Mouse (Mus musculus): ENCODE measurements around the gene Ccdc88a.

Ccdc88a gene

GRCm38 (mm10) chr11:29373396-29374273 lies at the start of gene Ccdc88a:
Gene Ccdc88a, plus strand, starts transcription at chr11:29373658.
- in situ Hi-C loops (cut with MboI, MseI) = no loop called here

DNA sequence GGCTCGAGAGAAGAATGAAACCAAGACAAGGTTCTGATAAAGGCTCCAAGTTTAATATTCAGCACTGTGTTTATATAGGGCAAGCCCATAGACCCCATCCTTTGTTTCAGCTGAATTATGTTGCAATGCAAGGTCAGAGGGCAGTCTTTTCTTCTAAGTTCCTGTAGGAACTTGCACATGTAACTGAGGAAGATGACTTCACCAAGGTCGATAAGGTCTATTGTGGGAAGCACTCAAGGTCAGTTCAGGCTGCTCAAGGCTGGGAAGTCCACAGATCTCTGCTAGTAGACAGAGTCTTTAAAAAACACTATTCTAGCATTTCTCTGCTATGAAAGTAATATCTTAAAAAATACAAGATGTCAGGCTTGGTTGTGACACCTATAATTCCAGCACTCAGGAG lies 38.0 kb upstream of the Ccdc88a start:
- in situ Hi-C loops (cut with MboI, MseI) = no loop called here

DNA sequence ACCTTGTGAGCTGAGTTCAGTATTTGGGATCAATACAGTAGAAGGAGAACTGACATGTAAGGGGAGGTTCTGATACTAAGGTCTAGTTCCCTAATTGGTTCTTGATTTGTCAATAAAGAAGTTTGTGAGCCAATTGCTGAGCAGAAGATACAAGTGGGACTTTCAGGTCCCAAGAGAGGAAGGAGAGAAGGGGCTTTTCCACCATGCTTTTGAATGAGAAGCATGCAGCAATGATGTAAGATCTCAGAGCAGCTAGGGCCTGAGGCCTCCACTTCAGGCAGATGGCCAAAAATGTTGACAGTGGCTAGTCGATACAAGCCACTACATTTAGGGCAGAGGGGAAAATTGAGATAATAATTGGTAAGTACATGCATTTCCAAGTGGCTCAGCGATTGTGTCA lies 32.2 kb upstream of the Ccdc88a start:
- in situ Hi-C loops (cut with MboI, MseI) = no loop called here

DNA sequence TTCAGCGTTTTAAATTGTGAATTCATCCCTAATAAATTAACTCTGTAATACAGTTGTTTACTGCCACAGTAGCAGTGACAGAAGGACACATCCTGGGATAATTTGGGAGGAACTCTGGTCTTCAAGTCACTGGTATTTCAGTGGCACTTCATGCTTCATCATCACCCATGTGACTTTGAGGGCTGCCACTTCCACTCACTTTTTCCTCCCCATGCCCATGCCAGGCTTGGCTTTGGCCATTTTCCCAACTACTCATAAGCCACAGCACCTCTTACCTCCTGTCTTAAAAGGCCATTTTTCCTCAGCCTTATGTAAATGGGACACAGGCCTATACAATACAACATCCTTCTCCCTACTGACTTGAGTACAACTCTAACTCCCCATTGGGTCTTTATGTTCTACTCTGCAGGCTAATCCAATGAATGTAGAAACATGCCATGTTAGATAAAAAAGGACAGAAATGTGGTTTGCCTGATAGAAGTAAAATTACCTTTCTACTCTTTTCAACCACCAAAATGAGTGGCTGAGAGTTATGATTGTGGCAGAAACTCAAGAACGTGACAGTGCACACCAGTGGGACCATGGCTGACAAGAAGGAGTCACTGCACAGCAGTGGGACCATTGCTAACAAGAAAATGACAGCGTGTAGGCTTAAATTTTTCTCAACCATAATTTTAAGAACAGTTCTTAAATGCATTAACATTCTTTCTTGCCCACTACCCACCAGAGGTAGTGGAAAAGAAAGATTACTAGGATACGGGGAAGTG lies 28.4 kb upstream of the Ccdc88a start:
- in situ Hi-C loops (cut with MboI, MseI) = no loop called here

DNA sequence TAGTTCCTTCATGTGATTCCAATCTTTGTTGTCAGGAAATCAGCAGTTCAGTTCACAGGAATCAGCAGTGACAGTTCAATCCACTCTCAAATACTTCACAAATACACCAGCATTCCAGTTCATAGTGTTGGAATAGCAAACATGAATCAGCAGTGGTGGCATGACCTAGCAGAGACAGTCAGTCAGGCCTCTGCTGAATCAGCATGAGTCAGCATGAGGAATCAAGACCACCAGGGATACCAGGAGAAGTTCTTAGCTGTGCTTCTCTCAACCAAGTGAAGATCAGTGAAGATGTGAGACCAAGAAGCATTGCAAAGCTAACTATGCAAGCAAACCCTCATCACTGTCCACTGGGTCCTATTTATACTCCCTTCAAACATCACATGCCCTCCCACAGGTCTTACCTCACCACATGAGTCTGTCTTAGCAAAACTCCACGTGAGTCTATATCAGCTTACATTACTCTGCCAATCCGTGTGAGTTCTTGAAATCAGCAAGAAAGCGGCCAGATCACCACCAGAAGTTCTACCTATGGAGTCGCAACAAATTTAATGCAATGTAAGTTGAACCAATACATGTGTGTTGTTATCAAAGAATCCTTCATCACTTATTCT lies 27.7 kb upstream of the Ccdc88a start:
- in situ Hi-C loops (cut with MboI, MseI) = no loop called here

DNA sequence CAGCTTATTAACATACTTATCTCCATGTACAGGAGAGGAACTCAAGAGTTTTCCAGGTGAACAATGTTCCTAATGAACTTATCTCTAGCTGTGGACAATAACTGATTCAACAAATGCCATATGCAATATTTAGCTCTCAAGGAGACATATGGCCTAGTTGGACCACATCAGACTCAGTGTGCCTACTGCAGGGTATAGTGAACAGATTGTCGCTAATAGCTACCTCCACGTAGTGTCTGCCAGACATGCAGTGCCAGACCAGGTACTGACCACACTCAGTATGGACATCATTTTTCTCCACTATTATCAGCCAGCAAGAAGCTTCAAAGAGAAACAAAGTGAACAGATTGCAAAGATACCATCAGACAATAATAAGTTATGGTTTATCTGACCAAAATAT lies 22.6 kb upstream of the Ccdc88a start:
- in situ Hi-C loops (cut with MboI, MseI) = no loop called here

- in situ Hi-C loops (cut with MboI, MseI) = no loop called here
These were observed 21.2 kb upstream of the Ccdc88a start for GRCm38 (mm10) chr11:29352214-29352613.

- in situ Hi-C loops (cut with MboI, MseI) = loop anchor here in 1 of 2 experiments (10.0 kb wide), 1 partner anchor 113 kb away; no protein-coding TSS in a partner anchor
These were observed 5.3 kb upstream of the Ccdc88a start for GRCm38 (mm10) chr11:29368161-29368560.

- in situ Hi-C loops (cut with MboI, MseI) = no loop called here
These were observed 435 bp upstream of the Ccdc88a start for GRCm38 (mm10) chr11:29373050-29373395.

GRCm38 (mm10) chr11:29374274-29374656 lies 807 bp downstream of the Ccdc88a start:
- in situ Hi-C loops (cut with MboI, MseI) = no loop called here

DNA sequence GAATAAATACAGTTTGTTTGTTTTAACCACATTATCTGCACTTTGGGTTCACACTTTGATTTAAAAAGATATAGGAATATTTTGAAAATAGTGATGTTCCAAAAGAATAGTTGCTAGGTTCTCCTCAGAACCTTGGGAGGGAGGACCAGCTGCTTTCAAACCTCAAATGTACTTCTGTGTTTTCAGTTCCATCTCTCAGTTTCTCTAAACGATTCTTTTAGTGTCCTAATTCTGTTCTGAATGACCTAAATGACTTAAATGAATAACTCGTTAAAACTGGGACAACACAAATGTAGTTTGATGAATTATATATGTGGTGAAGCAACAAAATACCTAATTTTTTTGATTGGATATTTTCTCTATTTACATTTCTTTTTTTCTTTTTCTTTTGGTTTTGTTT lies 3.2 kb downstream of the Ccdc88a start:
- in situ Hi-C loops (cut with MboI, MseI) = no loop called here

DNA sequence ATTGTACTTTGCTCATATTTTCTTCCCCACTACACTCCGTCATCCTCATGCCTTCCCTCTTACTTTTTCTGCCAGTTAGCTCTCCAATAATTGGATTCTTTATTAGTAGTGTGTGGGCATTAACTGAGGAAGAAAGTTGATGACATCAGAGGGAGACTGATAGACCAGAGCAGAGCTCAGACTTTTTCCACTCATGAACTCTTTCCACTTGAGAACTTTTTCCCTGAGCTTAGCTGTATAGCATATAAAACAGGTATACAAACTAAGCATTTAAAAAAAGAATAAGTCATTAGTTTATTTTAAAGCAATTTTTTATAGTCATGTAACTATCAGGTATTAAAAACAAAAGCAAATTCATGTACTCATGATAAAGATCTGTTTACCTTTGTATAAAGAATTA lies 5.3 kb downstream of the Ccdc88a start:
- in situ Hi-C loops (cut with MboI, MseI) = no loop called here

GRCm38 (mm10) chr11:29383493-29383892 lies 10.0 kb downstream of the Ccdc88a start:
- in situ Hi-C loops (cut with MboI, MseI) = loop anchor here in 1 of 2 experiments (10.0 kb wide), 1 partner anchor 111 kb away; no protein-coding TSS in a partner anchor

GRCm38 (mm10) chr11:29384001-29384400 lies 10.5 kb downstream of the Ccdc88a start:
- in situ Hi-C loops (cut with MboI, MseI) = loop anchor here in 1 of 2 experiments (10.0 kb wide), 1 partner anchor 111 kb away; no protein-coding TSS in a partner anchor

DNA sequence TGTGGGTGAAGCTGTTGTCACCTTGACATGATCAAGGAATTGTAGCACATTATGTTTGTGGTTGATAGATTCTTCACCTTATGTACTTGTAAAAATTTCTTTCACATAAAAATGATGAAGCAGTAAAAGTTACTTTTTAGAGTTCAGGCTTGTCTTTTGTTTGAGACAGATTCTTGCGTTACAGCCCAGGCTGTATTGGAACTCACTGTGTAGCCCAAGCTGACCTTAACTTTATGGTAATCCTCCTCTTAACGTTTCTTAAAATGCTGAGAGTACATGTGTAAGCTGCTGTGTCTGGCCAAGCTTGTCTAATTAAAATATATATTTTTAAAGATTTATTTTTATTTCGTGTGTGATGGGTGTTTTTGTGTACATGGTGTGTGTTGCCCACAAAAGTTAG lies 11.2 kb downstream of the Ccdc88a start:
- in situ Hi-C loops (cut with MboI, MseI) = loop anchor here in 1 of 2 experiments (10.0 kb wide), 1 partner anchor 110 kb away; no protein-coding TSS in a partner anchor

- in situ Hi-C loops (cut with MboI, MseI) = loop anchor here in 1 of 2 experiments (10.0 kb wide), 1 partner anchor 105 kb away; no protein-coding TSS in a partner anchor
These were observed 16.5 kb downstream of the Ccdc88a start for GRCm38 (mm10) chr11:29389913-29390312.

GRCm38 (mm10) chr11:29395135-29395746 lies 21.8 kb downstream of the Ccdc88a start:
- in situ Hi-C loops (cut with MboI, MseI) = no loop called here

GRCm38 (mm10) chr11:29400374-29400773 lies 26.9 kb downstream of the Ccdc88a start:
- in situ Hi-C loops (cut with MboI, MseI) = no loop called here

DNA sequence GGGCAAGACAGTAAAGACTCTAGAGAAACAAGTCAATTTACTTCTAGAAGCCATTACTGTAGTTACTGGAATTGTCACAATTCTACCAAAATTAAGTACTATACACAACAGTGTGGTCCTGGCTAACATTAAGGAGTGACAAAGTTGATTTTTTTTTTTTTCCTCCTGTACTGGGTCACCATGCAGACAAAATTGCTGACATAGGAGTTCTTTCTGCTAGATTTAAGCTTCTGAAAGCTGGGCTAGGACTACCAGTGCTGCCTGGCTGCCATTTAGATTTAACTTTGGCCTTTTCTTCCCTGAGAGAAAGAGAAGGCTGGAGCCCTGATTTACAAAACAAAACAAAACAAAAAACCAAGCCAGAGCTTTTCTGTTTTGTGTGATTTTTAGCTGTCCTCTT lies 32.8 kb downstream of the Ccdc88a start:
- in situ Hi-C loops (cut with MboI, MseI) = no loop called here

GRCm38 (mm10) chr11:29423496-29423895 lies 50.0 kb downstream of the Ccdc88a start:
- in situ Hi-C loops (cut with MboI, MseI) = no loop called here

DNA sequence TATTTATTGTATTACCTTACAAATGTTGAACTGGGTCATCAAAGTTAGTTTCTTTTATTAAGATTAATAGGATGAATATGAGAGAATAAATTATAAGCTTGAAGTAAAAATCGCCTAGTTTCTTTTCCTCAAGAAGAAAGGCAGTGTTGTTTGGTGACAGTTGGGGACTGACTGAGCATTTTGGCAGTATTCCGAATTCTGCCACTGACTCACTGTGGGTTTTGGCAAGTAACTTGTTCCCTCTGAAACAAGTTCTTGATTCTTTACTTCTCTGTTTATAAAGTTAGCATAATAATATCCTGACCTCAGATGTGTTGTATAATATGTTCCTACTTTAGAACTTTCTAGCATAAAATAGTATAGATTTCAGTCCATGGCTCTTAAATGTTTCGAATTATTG lies 55.3 kb downstream of the Ccdc88a start:
- in situ Hi-C loops (cut with MboI, MseI) = no loop called here

- in situ Hi-C loops (cut with MboI, MseI) = no loop called here
These were observed 57.6 kb downstream of the Ccdc88a start for GRCm38 (mm10) chr11:29431011-29431410.

Data from T-helper 17 cell (primary cell).